Mouse (Mus musculus): ENCODE measurements around the gene Tsc22d3.

- TF ChIP-seq POLR2A (IDR thresholded peaks at IDR 0.05; ENCODE audit: insufficient read length, low read depth) (no peak), POLR2AphosphoS2 (IDR thresholded peaks at IDR 0.05; ENCODE audit: insufficient read length, low read depth) (no peak), USF1 (IDR thresholded peaks at IDR 0.05; ENCODE audit: low read depth) (no peak), CEBPB (IDR thresholded peaks at IDR 0.05; ENCODE audit: insufficient read depth, poor library complexity, severe bottlenecking) (no peak), E2F4 (IDR thresholded peaks at IDR 0.05; ENCODE audit: insufficient read depth) (no peak), MAX (IDR thresholded peaks at IDR 0.05; ENCODE audit: low read depth) (no peak)
These were observed 66.2 kb downstream of the Tsc22d3 start for GRCm38 (mm10) chrX:140534306-140534705.
